Mouse (Mus musculus): ENCODE results near the gene Tbc1d19.

The Tbc1d19 gene

GRCm38 (mm10) chr5:53809115-53809991, at the start of gene Tbc1d19:
Gene Tbc1d19, plus strand, starts transcription at chr5:53809606.
- peak; percentile 87 to 96 for DNase-seq (ENCODE audit: inconsistent age in 2 of 2, low spot score in 1 of 2)

GRCm38 (mm10) chr5:53759912-53760311, 49.5 kb upstream of the Tbc1d19 start:
- DNase-seq (ENCODE audit: inconsistent age in 2 of 2, low spot score in 1 of 2) = no peak

- DNase-seq (ENCODE audit: inconsistent age in 2 of 2, low spot score in 1 of 2) = peak in 1 of 2 experiments; percentile 5
These were observed 48.5 kb upstream of the Tbc1d19 start for GRCm38 (mm10) chr5:53760914-53761313.

GRCm38 (mm10) chr5:53761346-53761745, 48.1 kb upstream of the Tbc1d19 start:
- DNase-seq (ENCODE audit: inconsistent age in 2 of 2, low spot score in 1 of 2) = no peak

- DNase-seq (ENCODE audit: inconsistent age in 2 of 2, low spot score in 1 of 2) = no peak
These were observed 24.4 kb upstream of the Tbc1d19 start for GRCm38 (mm10) chr5:53784818-53785520.

- no peak for DNase-seq (ENCODE audit: inconsistent age in 2 of 2, low spot score in 1 of 2)
These were observed 8.0 kb upstream of the Tbc1d19 start for GRCm38 (mm10) chr5:53801379-53801778.

- no peak for DNase-seq (ENCODE audit: inconsistent age in 2 of 2, low spot score in 1 of 2)
These were observed 10.3 kb downstream of the Tbc1d19 start for GRCm38 (mm10) chr5:53819711-53820110.

- no peak for DNase-seq (ENCODE audit: inconsistent age in 2 of 2, low spot score in 1 of 2)
These were observed 16.5 kb downstream of the Tbc1d19 start for GRCm38 (mm10) chr5:53825886-53826285.

- no peak for DNase-seq (ENCODE audit: inconsistent age in 2 of 2, low spot score in 1 of 2)
These were observed 25.1 kb downstream of the Tbc1d19 start for GRCm38 (mm10) chr5:53834489-53834888.

GRCm38 (mm10) chr5:53841256-53841655, 31.9 kb downstream of the Tbc1d19 start:
- DNase-seq (ENCODE audit: inconsistent age in 2 of 2, low spot score in 1 of 2) = no peak

GRCm38 (mm10) chr5:53848294-53848942, 39.0 kb downstream of the Tbc1d19 start:
- DNase-seq (ENCODE audit: inconsistent age in 2 of 2, low spot score in 1 of 2) = no peak

- no peak for DNase-seq (ENCODE audit: inconsistent age in 2 of 2, low spot score in 1 of 2)
These were observed 43.2 kb downstream of the Tbc1d19 start for GRCm38 (mm10) chr5:53852574-53852973.

- no peak for DNase-seq (ENCODE audit: inconsistent age in 2 of 2, low spot score in 1 of 2)
These were observed 45.2 kb downstream of the Tbc1d19 start for GRCm38 (mm10) chr5:53854561-53854960.

- DNase-seq (ENCODE audit: inconsistent age in 2 of 2, low spot score in 1 of 2) = no peak
These were observed 46.6 kb downstream of the Tbc1d19 start for GRCm38 (mm10) chr5:53856011-53856410.

GRCm38 (mm10) chr5:53865146-53865545, 55.7 kb downstream of the Tbc1d19 start:
- DNase-seq (ENCODE audit: inconsistent age in 2 of 2, low spot score in 1 of 2) = no peak

GRCm38 (mm10) chr5:53865991-53866390, 56.6 kb downstream of the Tbc1d19 start:
- DNase-seq (ENCODE audit: inconsistent age in 2 of 2, low spot score in 1 of 2) = no peak

- DNase-seq (ENCODE audit: inconsistent age in 2 of 2, low spot score in 1 of 2) = peak; percentile 54 to 84
These were observed 62.4 kb downstream of the Tbc1d19 start for GRCm38 (mm10) chr5:53871665-53872312.

- no peak for DNase-seq (ENCODE audit: inconsistent age in 2 of 2, low spot score in 1 of 2)
These were observed 65.6 kb downstream of the Tbc1d19 start for GRCm38 (mm10) chr5:53874966-53875365.

GRCm38 (mm10) chr5:53880724-53881123, 71.3 kb downstream of the Tbc1d19 start:
- peak in 1 of 2 experiments; percentile 49 for DNase-seq (ENCODE audit: inconsistent age in 2 of 2, low spot score in 1 of 2)

- peak; percentile 24 to 64 for DNase-seq (ENCODE audit: inconsistent age in 2 of 2, low spot score in 1 of 2)
These were observed 72.1 kb downstream of the Tbc1d19 start for GRCm38 (mm10) chr5:53881381-53881990.

GRCm38 (mm10) chr5:53901406-53901805, 92.0 kb downstream of the Tbc1d19 start:
- no peak for DNase-seq (ENCODE audit: inconsistent age in 2 of 2, low spot score in 1 of 2)

All from adrenal gland, adult (tissue).